ENCODE assay signal across 13 mouse cellular contexts in the genomic region with DNA sequence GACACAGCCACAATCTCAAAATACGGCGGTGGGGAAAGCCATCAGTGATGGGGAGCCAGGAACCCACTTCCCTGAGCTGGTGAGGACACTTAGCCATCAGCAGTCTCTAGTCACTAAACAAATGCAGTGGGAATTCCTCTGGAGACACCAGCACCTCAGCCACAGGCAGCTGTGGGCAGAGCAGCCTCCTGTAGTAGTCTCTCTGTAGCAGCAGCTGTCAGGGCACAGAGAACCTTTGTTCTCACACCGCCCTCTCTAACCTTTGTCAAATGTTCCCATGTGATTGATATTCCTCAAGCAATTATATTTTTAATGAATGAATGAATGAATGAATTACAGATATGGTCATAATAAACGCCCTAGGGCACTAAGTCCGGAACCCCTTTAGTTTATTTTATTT. TPM values are rescaled to one million over a fixed set of nuclear protein-coding genes. Genes with fewer than 3 reads are reported as not detected.
DNase-seq lines count a peak whose midpoint lies in the region; ATAC-seq and TF ChIP-seq lines count a peak whose summit lies in the region.
"Had no signal": no experiment of that assay in that cellular context is flagged by ENCODE, and none has a peak within 500 bp of the region (broad histone marks: within the 10 kb centered on the region; RNA-seq: fewer than 3 reads in every experiment).

No protein-coding gene starts in this region.

- 77% methylated on average over 5 of the region's 5 CpGs for WGBS in heart, embryonic 15.5 days
- WGBS in embryonic facial prominence, embryonic 13.5 days, result 67% methylated on average over 5 of the region's 5 CpGs

- H3K4me1 ChIP-seq in heart, embryonic 15.5 days (replicated peaks), result peaks cover 36% of the 10 kb centered on the region
- peaks cover 21% of the 10 kb centered on the region for H3K4me1 ChIP-seq in embryonic facial prominence, embryonic 13.5 days

- H3K4me2 ChIP-seq in heart, embryonic 15.5 days, result peak overlapping the region; percentile 37; the same call in 1 of the 2 replicates
- H3K4me2 ChIP-seq in embryonic facial prominence, embryonic 13.5 days, result peak overlapping the region; percentile 32; the same call in 1 of the 2 replicates
- H3K4me2 ChIP-seq: liver, embryonic 13.5 days had no signal

- peak overlapping the region; percentile 47 for H3K27ac ChIP-seq in heart, embryonic 15.5 days
- peak overlapping the region; percentile 77 for H3K27ac ChIP-seq in layer of hippocampus, adult 2 months
- H3K27ac ChIP-seq in embryonic facial prominence, embryonic 13.5 days, result no peak overlapping the region
- H3K27ac ChIP-seq: liver, embryonic 13.5 days had no signal

- H3K9ac ChIP-seq in heart, embryonic 15.5 days, result no peak overlapping the region
- no peak overlapping the region for H3K9ac ChIP-seq in embryonic facial prominence, embryonic 13.5 days
- H3K9ac ChIP-seq: liver, embryonic 13.5 days had no signal

- ATAC-seq in heart, embryonic 15.5 days (replicated peaks; ENCODE audit: insufficient number of reproducible peaks, insufficient read depth, low FRiP score, low read depth), result no peak
- ATAC-seq in embryonic facial prominence, embryonic 13.5 days (ENCODE audit: insufficient number of reproducible peaks, insufficient read depth, low FRiP score, low TSS enrichment, low read depth), result no peak
- ATAC-seq: CD4-positive, CD25-positive, alpha-beta regulatory T cell, adult 4 months had no signal

- H3K36me3 ChIP-seq in heart, embryonic 15.5 days, result 0 out of 2 replicates have a peak, but pooled peaks cover 5% of the 10 kb centered on the region
- no peaks in the 10 kb centered on the region for H3K36me3 ChIP-seq in embryonic facial prominence, embryonic 13.5 days
- H3K36me3 ChIP-seq: liver, embryonic 13.5 days had no signal

- no peak for DNase-seq in heart, adult 9 months (ENCODE audit: low spot score in 2 of 2)
- no peak for DNase-seq in layer of hippocampus, adult 2 months (ENCODE audit: low spot score in 2 of 2)
- no peak for DNase-seq in layer of hippocampus, adult 18-20 months (ENCODE audit: low spot score in 2 of 2)
- DNase-seq in retina, postnatal 1 day, result peak; percentile 70
- DNase-seq in cerebellum, adult 18-20 months, result no peak
- DNase-seq in frontal cortex, postnatal 36 days (ENCODE audit: low spot score in 2 of 2), result no peak
- DNase-seq: cerebellum, adult 11-12 months; liver, embryonic 13.5 days; right cerebral cortex, postnatal 4 days; thymus, postnatal 25 days had no signal

- no peak overlapping the region for H3K4me3 ChIP-seq in heart, embryonic 15.5 days
- H3K4me3 ChIP-seq in layer of hippocampus, adult 2 months, result no peak overlapping the region
- H3K4me3 ChIP-seq in embryonic facial prominence, embryonic 13.5 days, result no peak overlapping the region
- H3K4me3 ChIP-seq: liver, embryonic 13.5 days had no signal

- no peaks in the 10 kb centered on the region for H3K27me3 ChIP-seq in heart, embryonic 15.5 days
- no peaks in the 10 kb centered on the region for H3K27me3 ChIP-seq in embryonic facial prominence, embryonic 13.5 days
- H3K27me3 ChIP-seq: liver, embryonic 13.5 days had no signal

- H3K9me3 ChIP-seq in heart, embryonic 15.5 days (replicated peaks), result no peaks in the 10 kb centered on the region
- no peaks in the 10 kb centered on the region for H3K9me3 ChIP-seq in embryonic facial prominence, embryonic 13.5 days
- H3K9me3 ChIP-seq: liver, embryonic 13.5 days had no signal

- no peak for TF ChIP-seq CTCF in layer of hippocampus, adult 2 months (conservative IDR thresholded peaks at IDR 0.05)

RNA-seq across cellular contexts. Expression of a gene that starts 46.2 kb away (rescaled TPM):
- 44.1 and 44.6 TPM in 2 replicates for polyA plus RNA-seq in heart, embryonic 15.5 days (2015; fragmentation: Nextera tagmentation; extraction: Ambion mirVana)
- total RNA-seq in layer of hippocampus, adult 2 months (2021), result 10 to 100 TPM; 26.0 to 27.6 TPM
- 10 to 100 TPM; 23.4 to 23.7 TPM for total RNA-seq in layer of hippocampus, adult 18-20 months (2021)
- 20.2 and 21.2 TPM in 2 replicates for polyA plus RNA-seq in embryonic facial prominence, embryonic 13.5 days (2015; fragmentation: Nextera tagmentation; extraction: Ambion mirVana)
